8 mouse cellular contexts compared by ENCODE assay signal in genomic region chr4:137468260-137469080, GRCm38 (mm10). TPM values are rescaled to one million over a fixed set of nuclear protein-coding genes. Genes with fewer than 3 reads are reported as not detected.
DNase-seq lines count a peak whose midpoint lies in the region; ATAC-seq lines count a peak whose summit lies in the region.

Hspg2 (plus strand) TSS chr4:137468769.

- no peaks in the 10 kb centered on the region for H3K27me3 ChIP-seq in embryonic facial prominence, embryonic 13.5 days
- peaks cover 22% of the 10 kb centered on the region; the same call in 1 of the 2 replicates for H3K27me3 ChIP-seq in midbrain, embryonic 12.5 days

- intact Hi-C loops in left cerebral cortex, postnatal 4 days (cut with DNase I), result no loop called here

- peak within 1 kb of the TSS; percentile 85 for H3K27ac ChIP-seq in embryonic facial prominence, embryonic 13.5 days
- peak within 1 kb of the TSS; percentile 52; the same call in 1 of the 2 replicates for H3K27ac ChIP-seq in midbrain, embryonic 12.5 days (replicated peaks)

- no peaks in the 10 kb centered on the region for H3K9me3 ChIP-seq in embryonic facial prominence, embryonic 13.5 days
- H3K9me3 ChIP-seq in midbrain, embryonic 12.5 days, result no peaks in the 10 kb centered on the region

- H3K4me1 ChIP-seq in embryonic facial prominence, embryonic 13.5 days, result peaks cover 77% of the 10 kb centered on the region
- peaks cover 37% of the 10 kb centered on the region for H3K4me1 ChIP-seq in midbrain, embryonic 12.5 days

- H3K4me3 ChIP-seq in embryonic facial prominence, embryonic 13.5 days, result peak within 1 kb of the TSS; percentile 82
- H3K4me3 ChIP-seq in midbrain, embryonic 12.5 days, result peak within 1 kb of the TSS; percentile 60

- under 1% methylated on average over 67 of the region's 72 CpGs for WGBS in embryonic facial prominence, embryonic 13.5 days
- under 1% methylated on average over 56 of the region's 72 CpGs for WGBS in midbrain, embryonic 12.5 days

- ATAC-seq in cerebellum, adult (ENCODE audit: insufficient number of reproducible peaks, low FRiP score, low TSS enrichment), result no peak
- peak; percentile 87 for ATAC-seq in embryonic facial prominence, embryonic 13.5 days (ENCODE audit: insufficient number of reproducible peaks, insufficient read depth, low FRiP score, low TSS enrichment, low read depth)
- ATAC-seq in midbrain, embryonic 12.5 days (ENCODE audit: low FRiP score, low read depth), result peak; percentile 91

- peak within 1 kb of the TSS; percentile 83 for H3K4me2 ChIP-seq in embryonic facial prominence, embryonic 13.5 days
- H3K4me2 ChIP-seq in midbrain, embryonic 12.5 days (replicated peaks), result peak within 1 kb of the TSS; percentile 97

- peak within 1 kb of the TSS; percentile 89 for H3K9ac ChIP-seq in embryonic facial prominence, embryonic 13.5 days
- H3K9ac ChIP-seq in midbrain, embryonic 12.5 days (replicated peaks), result peak within 1 kb of the TSS; percentile 74

- 0 out of 2 replicates have a peak, but pooled peaks cover 3% of the 10 kb centered on the region for H3K36me3 ChIP-seq in embryonic facial prominence, embryonic 13.5 days
- H3K36me3 ChIP-seq in midbrain, embryonic 12.5 days, result no peaks in the 10 kb centered on the region

- peak; percentile 71 for DNase-seq in cerebellum, adult 11 months
- peak; percentile 99 for DNase-seq in heart, adult 11 months
- peak; percentile 91 for DNase-seq in kidney, adult 11 months
- peak; percentile 96 for DNase-seq in left cerebral cortex, postnatal 4 days
- peak; percentile 97 for DNase-seq in skeletal muscle tissue, adult 2 months (ENCODE audit: low read depth, low spot score)

RNA-seq across cellular contexts. Expression of gene Hspg2, which starts in this region (rescaled TPM):
- polyA plus RNA-seq in embryonic facial prominence, embryonic 13.5 days (2015; fragmentation: Nextera tagmentation; extraction: Ambion mirVana), result 28.2 and 30.0 TPM in 2 replicates
- 10 to 100 TPM; 14.9 to 15.0 TPM for total RNA-seq in left cerebral cortex, postnatal 4 days (2021)
- polyA plus RNA-seq in midbrain, embryonic 12.5 days (2016; fragmentation: Nextera tagmentation; extraction: Ambion mirVana), result 8.3 and 9.5 TPM in 2 replicates
